Mouse (Mus musculus) CD4-positive, CD25-positive, alpha-beta regulatory T cell, adult 4 months (primary cell): ENCODE data around the gene Paf1. TPM values are rescaled to one million over a fixed set of nuclear protein-coding genes. Genes with fewer than 3 reads are reported as not detected.

ENCODE experiments used
- ATAC-seq: one replicate; pipeline ENCODE4 v1.8.0; 2017
- polyA plus RNA-seq, 2 experiments: library from polyadenylated mRNA; unstranded; fragments of 100-300 nt; shearing (Covaris generic); gene quantifications; one replicate each; pipeline ENCODE4 v1.2.1; 2017

The Paf1 gene
- polyA plus RNA-seq, 2 experiments from 2014 or later: 55.6 to 71.0 TPM

GRCm38 (mm10) chr7:28371514-28371989, 21.2 kb upstream of the Paf1 start:
- no peak for ATAC-seq

- ATAC-seq: peak; percentile 62
These were observed 20.3 kb upstream of the Paf1 start, which contains the start of gene Plekhg2 for GRCm38 (mm10) chr7:28372251-28373108. Plekhg2 (minus strand) TSS chr7:28372599.

GRCm38 (mm10) chr7:28373131-28373581, 19.6 kb upstream of the Paf1 start:
- peak; percentile 42 for ATAC-seq

- no peak for ATAC-seq
These were observed 18.8 kb upstream of the Paf1 start for GRCm38 (mm10) chr7:28373891-28374495.

GRCm38 (mm10) chr7:28374647-28375046, 18.1 kb upstream of the Paf1 start:
- ATAC-seq: no peak

GRCm38 (mm10) chr7:28375176-28375921, 17.4 kb upstream of the Paf1 start:
- peak; percentile 40 for ATAC-seq

- ATAC-seq: peak; percentile 6
These were observed 16.6 kb upstream of the Paf1 start for GRCm38 (mm10) chr7:28376011-28376771.

GRCm38 (mm10) chr7:28377190-28378065, 15.3 kb upstream of the Paf1 start:
- ATAC-seq: no peak

GRCm38 (mm10) chr7:28378066-28378690, 14.6 kb upstream of the Paf1 start:
- no peak for ATAC-seq

- peak; percentile 26 for ATAC-seq
These were observed 13.7 kb upstream of the Paf1 start for GRCm38 (mm10) chr7:28378769-28379651.

GRCm38 (mm10) chr7:28380237-28381016, 12.3 kb upstream of the Paf1 start, which contains the start of gene Zfp36:
Zfp36 (minus strand) TSS chr7:28380253.
- no peak for ATAC-seq

GRCm38 (mm10) chr7:28381017-28381790, 11.5 kb upstream of the Paf1 start:
- ATAC-seq: peak; percentile 49

GRCm38 (mm10) chr7:28381938-28382337, 10.8 kb upstream of the Paf1 start:
- peak; percentile 40 for ATAC-seq

GRCm38 (mm10) chr7:28382347-28382951, 10.3 kb upstream of the Paf1 start:
- peak; percentile 5 for ATAC-seq

- ATAC-seq: peak; percentile 44
These were observed 9.8 kb upstream of the Paf1 start for GRCm38 (mm10) chr7:28382981-28383396.

- ATAC-seq: no peak
These were observed 9.1 kb upstream of the Paf1 start for GRCm38 (mm10) chr7:28383606-28384005.

GRCm38 (mm10) chr7:28384162-28384561, 8.6 kb upstream of the Paf1 start:
- ATAC-seq: no peak
